Mouse (Mus musculus) lung, postnatal 0 days (tissue): ENCODE data around the gene Timm8a2.

Experiments
- CTCF ChIP-seq: IDR thresholded peaks from 2 replicates; pipeline ENCODE4 v1.5.1; 2016; ENCODE audit warnings: antibody characterized with exemption, mild to moderate bottlenecking
- EP300 ChIP-seq: IDR thresholded peaks from 2 replicates; pipeline ENCODE4 v1.6.1; 2016; ENCODE audit warnings: antibody characterized with exemption, mild to moderate bottlenecking, control low read depth

DNA sequence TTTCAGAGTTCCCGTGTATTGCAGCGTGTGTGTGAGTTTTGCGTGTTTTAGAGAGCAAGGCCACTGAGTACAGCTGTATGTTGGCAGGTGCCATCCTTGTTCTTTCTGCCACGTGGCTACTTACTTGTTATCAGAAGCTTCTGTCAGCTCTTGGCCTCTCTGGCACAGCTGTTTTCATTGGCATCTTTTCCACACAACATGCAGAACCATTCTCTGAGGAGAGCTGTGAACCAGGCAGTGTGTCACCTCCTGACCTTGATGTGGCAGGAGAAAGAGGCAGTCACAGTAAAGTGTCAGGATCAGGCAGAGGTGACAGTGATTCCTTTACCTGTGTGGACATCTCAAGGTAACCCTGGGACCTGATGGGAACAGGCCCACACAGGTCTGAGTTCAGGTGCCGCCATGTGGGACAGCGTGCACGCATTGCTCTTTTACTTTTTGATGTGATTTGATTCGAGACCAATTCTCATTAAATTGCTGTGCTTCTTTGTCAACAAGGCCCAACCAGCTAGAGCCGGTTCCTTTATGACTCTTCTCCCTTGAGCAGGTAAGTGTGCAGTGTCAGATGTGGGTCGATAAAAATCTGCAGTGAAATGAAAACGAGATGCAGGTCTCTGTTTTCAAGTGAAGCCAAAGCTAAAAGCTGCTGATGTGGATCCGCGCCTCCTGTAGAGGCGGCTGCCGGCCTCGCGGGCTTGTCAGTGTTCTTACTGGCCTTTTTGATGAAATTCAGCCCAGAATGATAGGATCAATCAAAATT lies 33.9 kb upstream of the Timm8a2 start:
- TF ChIP-seq CTCF (no peak), EP300 (no peak)
